Mouse (Mus musculus) hindbrain, embryonic 15.5 days (tissue): ENCODE data around the gene Tulp2. TPM values are rescaled to one million over a fixed set of nuclear protein-coding genes. Genes with fewer than 3 reads are reported as not detected.
A peak's percentile ranks its signal among the peaks of the same experiment; 100 is the strongest.

Experiments
- ATAC-seq: fragments of 200-750 bp; cut with Nextera tagmentation; 2 replicates; pipeline ENCODE4 v1.8.0; 2017; ENCODE audit warnings: low read depth, moderate number of reproducible peaks, moderate TSS enrichment; ENCODE audit not compliant: low FRiP score
- H3K27ac ChIP-seq: fragments of 300-500 bp; sonication (generic); replicated peaks from 2 replicates; pipeline ENCODE4 v1.5.1; 2015; ENCODE audit warnings: mild to moderate bottlenecking, inconsistent platforms
- H3K27me3 ChIP-seq: fragments of 300-500 bp; sonication (generic); 2 replicates; pipeline ENCODE4 v1.6.1; 2015; ENCODE audit warnings: control low read depth, inconsistent platforms
- H3K36me3 ChIP-seq: fragments of 300-500 bp; sonication (generic); 2 replicates; pipeline ENCODE4 v1.6.1; 2015; ENCODE audit warnings: control low read depth, inconsistent platforms
- H3K4me1 ChIP-seq: fragments of 300-500 bp; sonication (generic); replicated peaks from 2 replicates; pipeline ENCODE4 v1.6.1; 2015; ENCODE audit warnings: control low read depth, inconsistent platforms
- H3K4me2 ChIP-seq: fragments of 300-500 bp; sonication (generic); 2 replicates; pipeline ENCODE4 v1.6.1; 2015; ENCODE audit warnings: moderate library complexity, mild to moderate bottlenecking, inconsistent platforms
- H3K4me3 ChIP-seq: fragments of 300-500 bp; sonication (generic); 2 replicates; pipeline ENCODE4 v1.5.1; 2015; ENCODE audit warnings: mild to moderate bottlenecking, inconsistent platforms
- H3K9ac ChIP-seq: fragments of 300-500 bp; sonication (generic); 2 replicates; pipeline ENCODE4 v1.6.1; 2015; ENCODE audit warnings: inconsistent platforms
- H3K9me3 ChIP-seq: fragments of 300-500 bp; sonication (generic); 2 replicates; pipeline ENCODE4 v1.6.1; 2016; ENCODE audit warnings: control low read depth, inconsistent platforms
- WGBS: fragments of 180-500 bp; shearing (Covaris S2); methylation state at CpG from one replicate; pipeline ENCODE4 v1.1.7; 2015; 5-methylcytosine and 5-hydroxymethylcytosine counted together
- microRNA-seq: library from miRNA; unstranded; fragments of <30 nt; microRNA quantifications from one replicate; pipeline ENCODE4, GENCODE M21; 2016
- polyA plus RNA-seq: library from polyadenylated mRNA; unstranded; fragments of >200 nt; fragmentation: Nextera tagmentation; extraction: Ambion mirVana; gene quantifications from 2 replicates; pipeline ENCODE4 v1.2.1, GENCODE M21; 2015

Tulp2 gene
- polyA plus RNA-seq, 1 experiment from 2014 or later = 0.13 TPM

DNA sequence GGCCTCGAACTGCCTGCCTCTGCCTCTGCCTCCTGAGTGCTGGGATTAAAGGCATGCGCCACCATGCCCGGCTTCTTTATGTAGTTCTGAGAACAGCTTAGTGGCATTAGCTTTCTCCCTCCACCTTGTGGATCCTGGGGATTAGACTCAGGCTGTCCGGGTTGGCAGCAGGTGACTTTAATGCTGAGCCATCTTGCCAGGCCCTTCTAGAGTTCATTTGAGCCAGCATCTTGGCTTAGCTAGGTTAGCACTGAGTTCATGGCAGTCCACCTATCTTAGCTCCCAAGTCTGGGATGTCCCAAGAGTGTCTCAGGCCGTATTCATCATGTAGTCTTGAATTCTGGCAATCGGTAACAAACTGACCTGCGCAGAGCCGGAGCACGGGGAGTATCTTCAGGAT is 83.8 kb downstream of the Tulp2 start:
- Histone ChIP-seq H3K9ac (no peak overlapping the region), H3K27ac (no peak overlapping the region), H3K36me3 (no peaks in the 10 kb centered on the region), H3K4me2 (no peak overlapping the region), H3K4me1 (peaks cover 25% of the 10 kb centered on the region), H3K27me3 (0 out of 2 replicates have a peak, but pooled peaks cover 4% of the 10 kb centered on the region), H3K4me3 (no peak overlapping the region), H3K9me3 (no peaks in the 10 kb centered on the region)
- 94% methylated on average over 9 of the region's 9 CpGs for WGBS
- no peak for ATAC-seq

GRCm38 (mm10) chr7:45567112-45567779 is 85.6 kb downstream of the Tulp2 start:
- WGBS = 70% methylated on average over 8 of the region's 8 CpGs
- H3K9me3 ChIP-seq = no peaks in the 10 kb centered on the region
- peak overlapping the region; percentile 95 for H3K4me2 ChIP-seq
- H3K4me3 ChIP-seq = no peak overlapping the region
- peak overlapping the region; percentile 88 for H3K27ac ChIP-seq
- no peaks in the 10 kb centered on the region for H3K36me3 ChIP-seq
- ATAC-seq = no peak
- H3K27me3 ChIP-seq = 0 out of 2 replicates have a peak, but pooled peaks cover 4% of the 10 kb centered on the region
- peaks cover 32% of the 10 kb centered on the region for H3K4me1 ChIP-seq
- peak overlapping the region; percentile 51; the same call in 1 of the 2 replicates for H3K9ac ChIP-seq

DNA sequence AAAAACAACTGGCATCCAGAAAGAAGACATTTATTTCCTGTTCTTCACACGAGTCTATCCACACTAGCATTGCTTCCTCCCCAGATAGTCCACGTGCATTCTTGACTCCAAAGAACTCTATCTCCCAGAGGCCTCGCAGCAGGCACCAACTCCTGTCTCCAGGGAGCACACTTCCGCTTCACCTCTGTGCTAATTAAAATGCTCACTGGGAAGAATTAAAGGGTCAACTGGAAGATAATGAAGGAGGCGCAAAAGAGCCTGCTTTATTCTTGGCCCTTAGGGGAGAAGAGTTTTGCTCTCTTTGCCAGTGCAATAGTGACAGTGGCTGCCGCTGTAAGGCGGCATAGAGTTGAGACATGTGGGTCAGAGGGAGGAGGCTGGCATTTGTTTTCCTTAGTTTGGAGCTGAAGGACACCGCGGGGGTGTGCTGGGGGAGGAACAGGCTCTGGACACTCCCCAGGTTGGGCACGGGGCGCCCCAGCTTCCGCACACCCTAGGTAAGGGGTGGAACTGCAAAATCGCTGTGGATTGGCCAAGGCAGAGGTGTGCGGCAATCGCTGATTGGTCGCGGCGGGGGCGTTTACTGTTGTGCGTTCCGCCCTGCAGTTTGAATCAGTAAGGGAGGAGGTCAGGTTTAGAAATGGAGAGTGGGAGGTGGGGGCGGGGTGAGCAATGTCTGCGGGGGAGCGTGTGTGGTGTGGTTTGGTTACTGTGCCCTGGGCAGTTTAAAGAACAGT is 86.3 kb downstream of the Tulp2 start:
- Histone ChIP-seq H3K4me2 (peak overlapping the region; percentile 95), H3K9ac (peak overlapping the region; percentile 51), H3K27me3 (0 out of 2 replicates have a peak, but pooled peaks cover 4% of the 10 kb centered on the region), H3K4me1 (peaks cover 32% of the 10 kb centered on the region), H3K9me3 (no peaks in the 10 kb centered on the region), H3K36me3 (no peaks in the 10 kb centered on the region), H3K4me3 (peak overlapping the region; percentile 53), H3K27ac (peak overlapping the region; percentile 88)
- WGBS = under 1% methylated on average over 23 of the region's 24 CpGs
- ATAC-seq = peak; percentile 94

GRCm38 (mm10) chr7:45568601-45569473 is 87.2 kb downstream of the Tulp2 start:
- Histone ChIP-seq H3K4me2 (peak overlapping the region; percentile 95), H3K4me3 (peak overlapping the region; percentile 53), H3K36me3 (no peaks in the 10 kb centered on the region), H3K9ac (peak overlapping the region; percentile 51; the same call in 1 of the 2 replicates), H3K9me3 (no peaks in the 10 kb centered on the region), H3K4me1 (peaks cover 32% of the 10 kb centered on the region), H3K27ac (peak overlapping the region; percentile 88), H3K27me3 (0 out of 2 replicates have a peak, but pooled peaks cover 4% of the 10 kb centered on the region)
- WGBS = 81% methylated on average over 10 of the region's 10 CpGs
- ATAC-seq = no peak

- peak within 1 kb of the TSS; percentile 72 for H3K4me2 ChIP-seq
- peak; percentile 73 for ATAC-seq
- 0 out of 2 replicates have a peak, but pooled peaks cover 4% of the 10 kb centered on the region for H3K27me3 ChIP-seq
- H3K9ac ChIP-seq = peak within 1 kb of the TSS; percentile 77
- under 1% methylated on average over 42 of the region's 42 CpGs for WGBS
- peaks cover 32% of the 10 kb centered on the region for H3K4me1 ChIP-seq
- H3K36me3 ChIP-seq = no peaks in the 10 kb centered on the region
- no peaks in the 10 kb centered on the region for H3K9me3 ChIP-seq
- H3K27ac ChIP-seq = peak within 1 kb of the TSS; percentile 88
- H3K4me3 ChIP-seq = peak within 1 kb of the TSS; percentile 69
Observed at GRCm38 (mm10) chr7:45570103-45570741, 88.5 kb downstream of the Tulp2 start, which contains the start of gene Bcat2. Gene Bcat2 (plus strand): TSS chr7:45570153.

DNA sequence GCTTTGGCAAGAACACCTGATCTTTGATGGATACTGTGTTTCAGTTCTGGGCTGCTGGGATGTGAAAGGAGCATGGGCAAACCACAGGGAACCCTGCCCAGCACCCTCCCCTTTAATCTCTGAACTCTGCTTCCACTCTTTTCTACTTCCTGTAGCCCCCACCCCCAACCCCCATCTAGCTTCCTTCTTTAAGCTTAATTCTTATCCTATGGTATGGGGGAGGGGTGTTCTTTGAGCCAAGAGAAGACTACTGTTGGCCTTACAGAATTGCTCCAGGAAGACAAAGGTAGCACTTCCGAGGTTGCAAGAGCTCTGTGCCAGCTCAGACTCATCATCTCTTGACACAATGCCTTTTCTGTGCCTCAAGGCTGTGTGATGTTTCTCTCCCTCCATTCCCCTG is 90.3 kb downstream of the Tulp2 start:
- H3K9me3 ChIP-seq = no peaks in the 10 kb centered on the region
- no peaks in the 10 kb centered on the region for H3K27me3 ChIP-seq
- 56% methylated on average over 1 of the region's 1 CpGs for WGBS
- peaks cover 32% of the 10 kb centered on the region for H3K4me1 ChIP-seq
- H3K36me3 ChIP-seq = no peaks in the 10 kb centered on the region
- peak overlapping the region; percentile 72; the same call in 1 of the 2 replicates for H3K4me2 ChIP-seq
- H3K27ac ChIP-seq = no peak overlapping the region
- no peak overlapping the region for H3K9ac ChIP-seq
- H3K4me3 ChIP-seq = no peak overlapping the region
- ATAC-seq = no peak

Small RNA genes within 50 kb of the gene (microRNA-seq; reads per million reads assigned to microRNA genes)
- not detected for gene Gm22133

Other genes with a start within 250 kb of the Tulp2 start
- 1.4 and 1.7 TPM in 2 replicates for gene Cd37, start 242.8 kb upstream of the Tulp2 start, polyA plus RNA-seq
- 0.62 and 1.3 TPM in 2 replicates for gene Slc6a16, start 240.8 kb upstream of the Tulp2 start, polyA plus RNA-seq
- gene Slc6a21, start 204.4 kb upstream of the Tulp2 start, polyA plus RNA-seq = 0.16 TPM in 1 of 2 replicates, not detected in the other
- gene Trpm4, start 148.1 kb upstream of the Tulp2 start, polyA plus RNA-seq = 11.3 TPM in 2 replicates
- 0.65 and 0.68 TPM in 2 replicates for gene Hrc, start 146.6 kb upstream of the Tulp2 start, polyA plus RNA-seq
- 29.9 and 32.1 TPM in 2 replicates for gene Ppfia3, start 114.9 kb upstream of the Tulp2 start, polyA plus RNA-seq
- 33.7 and 38.7 TPM in 2 replicates for gene Lin7b, start 111.3 kb upstream of the Tulp2 start, polyA plus RNA-seq
- 179 and 183 TPM in 2 replicates for gene Snrnp70, start 86.1 kb upstream of the Tulp2 start, polyA plus RNA-seq
- not detected in 2 replicates for gene Kcna7, start 76.2 kb upstream of the Tulp2 start, polyA plus RNA-seq
- gene Ntf5, start 68.2 kb upstream of the Tulp2 start, polyA plus RNA-seq = 0.17 TPM in 1 of 2 replicates, not detected in the other
- gene Lhb, start 61.1 kb upstream of the Tulp2 start, polyA plus RNA-seq = 0.92 and 2.0 TPM in 2 replicates
- gene Gys1, start 47.0 kb upstream of the Tulp2 start, polyA plus RNA-seq = 23.4 and 25.1 TPM in 2 replicates
- 108 and 110 TPM in 2 replicates for gene Ruvbl2, start 43.8 kb upstream of the Tulp2 start, polyA plus RNA-seq
- gene Ftl1, start 22.0 kb upstream of the Tulp2 start, polyA plus RNA-seq = 5,657 and 5,762 TPM in 2 replicates
- 245 and 250 TPM in 2 replicates for gene Bax, start 15.0 kb upstream of the Tulp2 start, polyA plus RNA-seq
- gene Gm45808, start 4.9 kb downstream of the Tulp2 start, polyA plus RNA-seq = not detected in 2 replicates
- 4.5 and 4.6 TPM in 2 replicates for gene Dhdh, start 6.9 kb downstream of the Tulp2 start, polyA plus RNA-seq
- gene Nucb1, start 28.5 kb downstream of the Tulp2 start, polyA plus RNA-seq = 137 TPM in 2 replicates
- 13.8 and 14.4 TPM in 2 replicates for gene Ppp1r15a, start 44.4 kb downstream of the Tulp2 start, polyA plus RNA-seq
- 2.5 and 3.3 TPM in 2 replicates for gene Plekha4, start 44.5 kb downstream of the Tulp2 start, polyA plus RNA-seq
- 0.18 and 0.26 TPM in 2 replicates for gene Hsd17b14, start 73.0 kb downstream of the Tulp2 start, polyA plus RNA-seq
- gene Bcat2, start 88.3 kb downstream of the Tulp2 start, polyA plus RNA-seq = 22.2 and 22.7 TPM in 2 replicates
- not detected in 2 replicates for gene Fgf21, start 133.6 kb downstream of the Tulp2 start, polyA plus RNA-seq
- not detected in 2 replicates for gene Fut1, start 135.4 kb downstream of the Tulp2 start, polyA plus RNA-seq
- 0.08 and 0.09 TPM in 2 replicates for gene Izumo1, start 139.9 kb downstream of the Tulp2 start, polyA plus RNA-seq
- gene Rasip1, start 145.6 kb downstream of the Tulp2 start, polyA plus RNA-seq = 20.2 and 24.3 TPM in 2 replicates
- gene Mamstr, start 158.1 kb downstream of the Tulp2 start, polyA plus RNA-seq = 4.0 and 5.2 TPM in 2 replicates
- 0.05 and 0.32 TPM in 2 replicates for gene Fut2, start 184.5 kb downstream of the Tulp2 start, polyA plus RNA-seq
- 1.4 and 1.6 TPM in 2 replicates for gene Ntn5, start 202.1 kb downstream of the Tulp2 start, polyA plus RNA-seq
- 0.35 and 0.89 TPM in 2 replicates for gene Sec1, start 212.5 kb downstream of the Tulp2 start, polyA plus RNA-seq
- gene Car11, start 218.0 kb downstream of the Tulp2 start, polyA plus RNA-seq = 58.6 and 67.3 TPM in 2 replicates
- 2.9 and 4.1 TPM in 2 replicates for gene Dbp, start 223.2 kb downstream of the Tulp2 start, polyA plus RNA-seq
- gene Rpl18, start 233.6 kb downstream of the Tulp2 start, polyA plus RNA-seq = 528 and 575 TPM in 2 replicates
- 24.4 and 26.9 TPM in 2 replicates for gene Sphk2, start 236.1 kb downstream of the Tulp2 start, polyA plus RNA-seq
- 0.38 and 0.57 TPM in 2 replicates for gene Fam83e, start 239.3 kb downstream of the Tulp2 start, polyA plus RNA-seq
- gene Spaca4, start 243.9 kb downstream of the Tulp2 start, polyA plus RNA-seq = not detected in 2 replicates